Mouse (Mus musculus) urinary bladder, postnatal 14 days (tissue): ENCODE data around the gene Notch3.
"Not testable (repeated sequence)": the region's sequence is repeated elsewhere in the genome, so short reads cannot be mapped to it uniquely, and the experiment has no call there.

ENCODE experiments used
- DNase-seq: peaks from one replicate; pipeline ENCODE4 v3.0.0; 2021; ENCODE audit warnings: low spot score

Notch3 gene

GRCm38 (mm10) chr17:32118484-32118883 is 48.2 kb downstream of the Notch3 start:
- DNase-seq: no peak

GRCm38 (mm10) chr17:32117872-32118421 is 48.7 kb downstream of the Notch3 start:
- peak; percentile 32 for DNase-seq

- peak; percentile 43 for DNase-seq
Observed at GRCm38 (mm10) chr17:32117287-32117871, 49.3 kb downstream of the Notch3 start.

GRCm38 (mm10) chr17:32116586-32117286 is 49.9 kb downstream of the Notch3 start:
- no peak for DNase-seq

- peak; percentile 33 for DNase-seq
Observed at GRCm38 (mm10) chr17:32114486-32114885, 52.2 kb downstream of the Notch3 start.

- DNase-seq: peak; percentile 74
Observed at GRCm38 (mm10) chr17:32113523-32114421, 52.9 kb downstream of the Notch3 start.

- no peak for DNase-seq
Observed at GRCm38 (mm10) chr17:32113255-32113522, 53.5 kb downstream of the Notch3 start.

- no peak for DNase-seq
Observed at GRCm38 (mm10) chr17:32112434-32113254, 54.0 kb downstream of the Notch3 start.

GRCm38 (mm10) chr17:32110980-32111780 is 55.5 kb downstream of the Notch3 start:
- DNase-seq: no peak

GRCm38 (mm10) chr17:32110424-32110823 is 56.2 kb downstream of the Notch3 start:
- DNase-seq: peak; percentile 77

- no peak for DNase-seq
Observed at GRCm38 (mm10) chr17:32109201-32109940, 57.3 kb downstream of the Notch3 start.

- DNase-seq: not testable (repeated sequence)
Observed at GRCm38 (mm10) chr17:32108320-32109011, 58.2 kb downstream of the Notch3 start.

GRCm38 (mm10) chr17:32107877-32108276 is 58.8 kb downstream of the Notch3 start:
- no peak for DNase-seq

GRCm38 (mm10) chr17:32106358-32106757 is 60.3 kb downstream of the Notch3 start:
- no peak for DNase-seq

GRCm38 (mm10) chr17:32103054-32103453 is 63.6 kb downstream of the Notch3 start:
- peak; percentile 18 for DNase-seq

GRCm38 (mm10) chr17:32099943-32100586 is 66.6 kb downstream of the Notch3 start:
- peak; percentile 80 for DNase-seq

- DNase-seq: peak; percentile 7
Observed at GRCm38 (mm10) chr17:32099574-32099942, 67.1 kb downstream of the Notch3 start.

- DNase-seq: not testable (repeated sequence)
Observed at GRCm38 (mm10) chr17:32098905-32099304, 67.7 kb downstream of the Notch3 start.

- DNase-seq: no peak
Observed at GRCm38 (mm10) chr17:32097676-32098075, 69.0 kb downstream of the Notch3 start.
